Mouse (Mus musculus): ENCODE results near the gene Zan.

DNA sequence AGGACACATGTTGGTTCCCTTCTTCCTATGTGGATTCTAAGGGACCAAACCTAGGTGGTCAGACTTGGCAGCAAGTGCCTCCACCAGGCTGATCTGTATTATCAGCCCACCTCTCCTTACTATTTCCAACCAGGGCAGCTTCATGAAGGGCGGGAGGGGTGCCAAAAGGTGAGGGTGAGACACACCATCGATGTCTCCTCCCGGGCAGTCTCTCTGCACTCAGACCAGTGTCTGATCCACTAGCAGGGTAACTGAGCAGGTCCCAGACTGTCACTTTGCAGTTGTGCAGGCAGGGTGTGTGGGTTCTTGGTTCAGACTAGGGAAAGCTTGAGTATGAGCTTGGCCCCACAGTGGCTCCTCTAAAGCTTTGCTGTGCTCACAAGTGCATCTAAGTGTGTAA is 37.9 kb upstream of the Zan start:
- no peak for TF ChIP-seq CTCF (IDR thresholded peaks at IDR 0.05; ENCODE audit: extremely low read depth, insufficient read depth, insufficient read length, insufficient replicate concordance)
- TF ChIP-seq POLR2A (IDR thresholded peaks at IDR 0.05; ENCODE audit: low read depth, low read length): no peak

Measured in spleen, adult 2 months (tissue).